Mouse (Mus musculus): ENCODE measurements around the gene Hs3st3b1.

Gene Hs3st3b1

DNA sequence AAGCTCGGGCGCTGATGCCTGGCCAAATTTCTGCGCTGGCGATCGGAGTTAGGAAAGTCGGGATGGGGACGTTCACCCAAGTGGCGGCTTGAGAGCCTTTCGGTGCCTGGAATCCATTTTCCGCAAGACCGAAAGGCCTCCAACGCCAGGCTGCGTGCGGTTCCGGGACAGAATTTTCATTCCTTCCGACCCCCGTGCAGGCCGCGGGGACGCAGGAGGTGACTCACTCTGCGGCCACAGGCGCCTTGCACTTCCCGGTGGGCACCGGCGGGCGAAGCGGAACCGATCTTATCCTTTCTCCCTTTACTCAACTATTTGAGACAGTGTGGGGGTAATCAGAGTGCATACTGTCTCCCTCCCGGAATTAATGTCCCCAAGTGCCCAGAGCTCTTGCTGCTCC, 1.3 kb upstream of the Hs3st3b1 start:
- no peak for DNase-seq (ENCODE audit: low spot score)

DNA sequence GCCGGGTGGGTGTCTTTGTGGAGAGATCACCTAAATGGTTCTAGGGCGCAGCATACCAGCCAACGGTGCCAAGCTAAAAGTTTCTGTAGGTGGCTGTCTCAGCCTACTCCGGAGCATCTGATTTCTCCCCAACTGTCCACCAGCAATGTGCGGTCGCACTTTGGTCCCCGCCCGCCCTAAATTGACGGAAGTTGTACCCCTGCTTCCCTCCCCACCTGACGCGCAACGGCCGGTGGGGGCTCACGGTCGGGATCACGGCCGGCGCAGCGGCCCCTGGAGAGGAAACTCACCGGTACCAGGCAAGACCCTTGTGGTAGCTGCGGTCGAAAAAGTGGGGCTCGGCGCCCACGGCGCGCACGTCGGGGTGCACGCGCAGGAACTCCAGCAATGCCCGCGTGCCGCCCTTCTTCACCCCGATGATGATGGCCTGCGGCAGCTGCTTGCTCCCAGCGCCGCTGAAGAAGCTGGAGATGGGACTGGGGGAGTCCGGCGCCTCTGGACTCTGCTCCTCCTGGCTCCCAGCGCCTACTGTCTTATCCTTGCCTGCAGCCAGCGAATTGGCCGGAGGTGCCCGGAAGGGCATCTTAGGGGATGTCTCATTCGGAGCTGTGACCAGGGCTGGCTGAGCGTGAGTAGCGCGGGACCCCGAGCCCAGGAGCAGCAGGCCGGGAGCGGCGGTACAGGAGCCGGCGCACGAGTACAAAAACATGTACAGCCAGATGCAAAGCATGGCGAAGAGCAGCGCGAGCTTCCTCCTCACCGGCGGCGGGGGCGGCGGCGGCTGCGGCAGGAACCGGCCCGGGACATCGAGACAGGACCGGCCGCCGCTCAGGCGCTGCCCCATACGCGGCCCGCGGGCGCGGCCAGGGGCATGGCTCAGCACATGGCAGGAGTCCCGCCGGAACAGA, 792 bp downstream of the Hs3st3b1 start:
- peak; percentile 34 for DNase-seq (ENCODE audit: low spot score)

GRCm38 (mm10) chr11:63920531-63920930, 1.6 kb downstream of the Hs3st3b1 start:
- DNase-seq (ENCODE audit: low spot score): peak; percentile 82

GRCm38 (mm10) chr11:63919211-63920098, 2.6 kb downstream of the Hs3st3b1 start:
- DNase-seq (ENCODE audit: low spot score): peak; percentile 34

GRCm38 (mm10) chr11:63918321-63919105, 3.6 kb downstream of the Hs3st3b1 start:
- no peak for DNase-seq (ENCODE audit: low spot score)

DNA sequence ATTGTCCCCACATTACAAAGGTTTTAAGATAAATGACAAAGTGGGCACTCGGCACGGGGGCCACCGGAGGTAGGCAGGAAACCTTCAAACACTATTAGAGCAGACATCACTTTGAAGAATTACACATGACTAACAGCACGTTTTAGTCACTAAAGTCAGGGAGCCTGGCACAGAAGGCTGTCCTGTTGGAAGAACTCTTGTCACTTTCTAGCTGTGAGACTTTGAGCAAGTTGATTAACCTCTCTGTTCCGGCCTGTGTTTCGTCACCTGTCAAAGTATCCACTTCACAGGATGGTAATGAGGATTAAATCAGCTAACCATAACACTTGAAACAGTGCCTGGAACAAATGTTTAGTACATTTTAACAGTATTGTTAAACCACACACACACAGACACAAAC, 4.5 kb downstream of the Hs3st3b1 start:
- peak; percentile 43 for DNase-seq (ENCODE audit: low spot score)

GRCm38 (mm10) chr11:63914388-63914787, 7.7 kb downstream of the Hs3st3b1 start:
- DNase-seq (ENCODE audit: low spot score): no peak

DNA sequence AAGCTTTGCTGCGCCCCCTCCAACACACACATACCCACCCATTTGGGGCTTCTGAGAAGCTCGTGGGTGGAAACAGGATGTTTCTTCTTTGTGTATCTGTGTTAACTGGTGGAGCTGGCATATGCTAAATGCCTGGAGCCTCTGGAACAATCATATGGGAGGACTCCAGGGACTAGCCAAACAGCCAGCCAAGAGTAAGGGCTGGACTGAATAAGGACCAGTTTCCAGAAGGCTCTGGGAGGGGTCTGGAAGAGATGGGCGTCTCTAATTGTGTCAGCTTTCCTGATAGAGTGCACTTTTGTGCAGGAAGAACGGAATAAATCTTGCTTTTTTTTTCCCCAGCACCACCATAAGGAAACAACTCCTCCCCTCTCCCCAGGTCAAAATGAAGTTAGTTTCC, 8.2 kb downstream of the Hs3st3b1 start:
- DNase-seq (ENCODE audit: low spot score): no peak

GRCm38 (mm10) chr11:63911001-63911400, 11.1 kb downstream of the Hs3st3b1 start:
- DNase-seq (ENCODE audit: low spot score): no peak

DNA sequence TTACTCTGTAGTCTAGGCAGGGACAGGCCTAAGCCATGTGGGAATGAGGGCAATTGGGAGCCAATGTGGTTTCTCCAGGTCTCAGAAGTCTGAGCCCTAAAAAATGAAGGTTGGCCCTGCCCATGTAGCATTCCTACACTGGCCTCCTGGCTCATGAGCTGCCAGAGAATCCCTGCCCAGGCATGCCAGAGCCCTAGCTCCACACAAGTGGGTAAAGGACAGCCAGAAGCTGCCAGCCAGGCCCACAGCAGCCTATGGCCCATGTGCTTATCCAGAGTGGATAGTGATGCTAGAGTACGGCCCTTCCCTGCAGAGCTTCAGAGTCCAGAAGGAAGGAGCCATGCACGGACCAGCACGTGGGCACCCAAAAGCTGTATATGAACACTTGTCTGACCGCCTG, 12.1 kb downstream of the Hs3st3b1 start:
- no peak for DNase-seq (ENCODE audit: low spot score)

DNA sequence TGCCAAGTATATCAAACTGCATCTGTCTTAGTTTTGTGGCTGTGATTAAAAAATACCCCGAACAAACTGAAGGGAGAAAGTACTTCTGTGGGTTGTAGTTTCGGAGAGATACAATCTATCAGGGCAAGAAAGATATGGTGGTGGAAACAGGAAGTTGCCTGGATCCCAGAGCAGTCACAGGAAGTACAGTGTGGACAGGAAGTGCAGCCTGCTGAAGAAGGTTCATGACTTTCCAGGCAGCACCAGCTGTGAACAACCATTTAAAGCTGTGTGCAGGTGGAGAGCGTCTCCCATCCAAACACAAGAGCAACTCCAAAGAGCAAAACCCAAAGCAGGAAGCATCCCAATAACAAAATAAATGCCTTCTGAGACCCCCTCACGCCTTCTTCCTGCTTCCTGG, 13.6 kb downstream of the Hs3st3b1 start:
- no peak for DNase-seq (ENCODE audit: low spot score)

DNA sequence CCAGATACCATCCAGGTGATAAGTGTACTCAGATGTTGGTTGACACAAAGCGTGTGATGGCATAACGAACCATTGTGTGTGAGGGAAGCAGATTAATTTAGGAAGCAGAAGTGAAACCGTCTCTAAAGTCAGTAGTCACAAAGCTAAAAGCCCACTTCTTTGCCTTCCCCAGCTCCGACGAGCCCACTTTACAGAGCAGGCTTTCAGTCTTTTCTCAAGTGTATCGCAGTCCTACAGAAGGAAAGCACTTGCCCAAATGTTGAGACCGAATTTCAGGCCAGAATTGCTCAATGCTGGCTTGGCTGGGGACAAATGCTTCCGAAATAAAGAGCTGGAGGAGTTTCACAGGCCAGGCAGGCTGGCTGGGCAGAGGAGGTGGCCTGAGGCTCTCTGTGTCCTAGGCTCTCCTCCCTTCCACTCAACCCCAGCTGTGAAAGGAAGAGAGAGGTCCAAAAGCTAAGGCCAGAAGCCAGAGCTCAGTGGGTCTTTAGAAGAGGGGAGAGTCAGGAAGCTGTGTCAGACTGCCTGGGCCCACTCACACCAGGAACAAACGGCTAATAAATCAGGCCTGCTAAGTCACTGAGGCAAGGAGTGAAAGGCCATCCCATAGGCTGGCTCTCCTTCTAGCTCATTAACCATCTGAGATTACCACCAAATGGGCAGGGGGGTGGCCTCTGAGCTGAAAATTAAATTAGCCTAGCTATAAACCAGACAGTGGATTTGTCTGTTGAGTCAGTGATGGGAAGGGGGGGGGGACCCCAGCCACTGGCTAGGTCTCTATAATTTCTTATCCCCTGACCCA, 15.3 kb downstream of the Hs3st3b1 start:
- DNase-seq (ENCODE audit: low spot score): peak; percentile 26

DNA sequence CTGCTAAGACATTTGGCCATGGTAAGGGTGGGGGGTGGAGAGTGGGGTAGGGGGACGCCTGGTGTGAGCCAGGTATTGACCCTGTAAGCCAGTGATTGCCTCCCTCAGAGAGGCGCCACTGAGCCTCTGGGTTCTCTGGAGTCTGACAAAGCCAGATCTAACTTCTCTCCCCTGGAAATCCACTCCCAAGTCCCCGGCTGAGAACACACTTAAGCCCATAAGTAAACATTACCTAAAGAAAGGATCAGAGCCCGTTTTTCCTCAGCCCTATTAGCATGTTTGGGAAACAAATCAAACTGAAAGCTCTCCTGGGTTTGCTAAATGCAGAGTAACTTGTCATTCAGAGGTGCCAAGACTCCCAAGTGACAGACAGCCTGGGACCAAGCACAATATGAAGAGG, 17.3 kb downstream of the Hs3st3b1 start:
- DNase-seq (ENCODE audit: low spot score): no peak

GRCm38 (mm10) chr11:63898509-63899168, 23.5 kb downstream of the Hs3st3b1 start:
- no peak for DNase-seq (ENCODE audit: low spot score)

- no peak for DNase-seq (ENCODE audit: low spot score)
Observed at GRCm38 (mm10) chr11:63897856-63898508, 24.1 kb downstream of the Hs3st3b1 start.

GRCm38 (mm10) chr11:63897011-63897410, 25.1 kb downstream of the Hs3st3b1 start:
- DNase-seq (ENCODE audit: low spot score): no peak

DNA sequence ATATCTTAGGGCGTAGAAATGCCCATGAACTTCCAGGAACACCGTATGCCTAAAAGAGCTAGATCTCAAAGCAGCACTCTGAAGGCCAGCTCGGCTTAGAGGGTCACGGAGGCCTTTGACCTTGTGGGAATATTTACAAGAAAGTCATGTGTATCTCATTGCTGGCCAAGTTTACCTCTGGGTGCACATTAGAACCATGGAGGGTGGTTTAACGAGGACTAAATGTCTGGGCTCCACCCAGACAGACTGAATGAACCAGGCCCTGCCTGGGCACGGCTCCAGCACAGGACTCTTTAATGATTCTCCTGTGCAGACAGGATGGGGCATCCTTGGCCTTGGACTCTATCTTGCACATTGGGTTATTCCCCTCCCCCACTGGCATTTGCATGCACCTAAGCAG, 27.9 kb downstream of the Hs3st3b1 start:
- DNase-seq (ENCODE audit: low spot score): no peak

DNA sequence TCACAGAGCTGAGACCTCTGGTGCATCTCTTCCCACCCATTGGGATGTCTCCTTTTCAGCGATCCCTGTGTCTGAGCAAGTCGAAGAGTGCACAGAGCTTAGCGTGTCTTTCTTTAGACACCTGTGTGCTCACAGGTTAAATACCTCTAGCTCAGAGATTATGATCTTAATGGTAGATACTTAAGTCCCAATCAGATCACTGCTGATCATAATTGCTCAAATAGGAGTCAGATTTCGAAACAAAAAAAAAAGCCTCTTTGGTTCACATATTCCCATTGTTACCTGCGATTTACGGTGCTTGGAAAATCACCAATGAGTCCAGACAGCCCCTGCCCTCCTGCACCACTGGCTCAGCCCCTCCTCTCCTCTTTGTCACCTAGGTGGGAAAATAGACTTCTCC, 28.5 kb downstream of the Hs3st3b1 start:
- no peak for DNase-seq (ENCODE audit: low spot score)

GRCm38 (mm10) chr11:63891479-63892020, 30.5 kb downstream of the Hs3st3b1 start:
- no peak for DNase-seq (ENCODE audit: low spot score)

- no peak for DNase-seq (ENCODE audit: low spot score)
Observed at GRCm38 (mm10) chr11:63883385-63883784, 38.7 kb downstream of the Hs3st3b1 start.
